Mouse (Mus musculus): Measurements from ENCODE around the gene Ctf1.

GRCm38 (mm10) chr7:127667171-127667570, 45.4 kb upstream of the Ctf1 start:
- TF ChIP-seq CTCF (conservative IDR thresholded peaks at IDR 0.05 in 1 of 2, IDR thresholded peaks at IDR 0.05 in 1 of 2; ENCODE audit: low read depth in 2 of 2, low read length in 2 of 2), result no peak
- TF ChIP-seq EP300 (IDR thresholded peaks at IDR 0.05; ENCODE audit: low read length), result no peak
- no peak for TF ChIP-seq MAX (IDR thresholded peaks at IDR 0.05; ENCODE audit: low read length)
- TF ChIP-seq POLR2A (IDR thresholded peaks at IDR 0.05; ENCODE audit: low read depth, low read length), result no peak
- TF ChIP-seq MEF2A (IDR thresholded peaks at IDR 0.05; ENCODE audit: borderline replicate concordance, low read depth, low read length), result no peak
- no peak for TF ChIP-seq CHD2 (IDR thresholded peaks at IDR 0.05; ENCODE audit: low read length)
- TF ChIP-seq TBP (conservative IDR thresholded peaks at IDR 0.05; ENCODE audit: low read depth, low read length), result no peak
- no peak for TF ChIP-seq MAFK (IDR thresholded peaks at IDR 0.05; ENCODE audit: insufficient replicate concordance, low read length)
- TF ChIP-seq USF1 (IDR thresholded peaks at IDR 0.05; ENCODE audit: low read depth, low read length), result no peak
- TF ChIP-seq MAZ (IDR thresholded peaks at IDR 0.05; ENCODE audit: low read depth, low read length), result no peak

All from CH12.LX (cell line).